Mouse (Mus musculus) MEL (cell line): ENCODE data around the gene Diaph3. TPM values are rescaled to one million over a fixed set of nuclear protein-coding genes. Genes with fewer than 3 reads are reported as not detected.

Source experiments
- DNase-seq: peaks from one replicate; pipeline ENCODE4 v3.0.0; 2011; ENCODE audit warnings: low read depth, low spot score
- H3K27ac ChIP-seq: 2 replicates; pipeline ENCODE4 v1.5.1; 2012; ENCODE audit warnings: low read depth, mild to moderate bottlenecking, control low read depth, low read length, moderate library complexity; ENCODE audit not compliant: control insufficient read depth
- H3K27me3 ChIP-seq, 2 experiments: fragments of 150-350 bp in 1 of 2; sonication (generic) in 1 of 2; 2 replicates each; pipeline ENCODE4 v1.6.1; 2012; ENCODE audit warnings: low read length in 2 of 2, mild to moderate bottlenecking in 2 of 2, improper control_type of control experiment in 1 of 2, moderate library complexity in 1 of 2; ENCODE audit not compliant: insufficient read depth in 2 of 2, control insufficient read depth in 1 of 2
- H3K36me3 ChIP-seq, 2 experiments: 2 replicates each; pipeline ENCODE4 v1.6.1; 2012 to 2014; ENCODE audit warnings: low read length in 2 of 2, improper control_type of control experiment in 1 of 2, inconsistent platforms in 1 of 2, mild to moderate bottlenecking in 1 of 2; ENCODE audit not compliant: insufficient read depth in 2 of 2, control insufficient read depth in 1 of 2
- H3K4me1 ChIP-seq, 2 experiments: fragments of 150-350 bp in 1 of 2; sonication (generic) in 1 of 2; 2 replicates each; pipeline ENCODE4 v1.6.1; 2012; ENCODE audit warnings: low read length in 2 of 2, improper control_type of control experiment in 1 of 2, mild to moderate bottlenecking in 1 of 2; ENCODE audit not compliant: insufficient read depth in 2 of 2, control insufficient read depth in 1 of 2
- H3K4me3 ChIP-seq, 2 experiments: fragments of 150-350 bp in 1 of 2; sonication (generic) in 1 of 2; 2 replicates each; pipeline ENCODE4 v1.5.1; 2012; ENCODE audit warnings: low read depth in 2 of 2, low read length in 2 of 2, mild to moderate bottlenecking in 2 of 2, moderate library complexity in 2 of 2, control low read depth in 1 of 2, improper control_type of control experiment in 1 of 2; ENCODE audit not compliant: control insufficient read depth in 1 of 2, insufficient read depth in 1 of 2
- H3K79me2 ChIP-seq: 2 replicates; pipeline ENCODE4 v1.6.1; 2012; ENCODE audit warnings: mild to moderate bottlenecking, low read length, moderate library complexity; ENCODE audit not compliant: control insufficient read depth, poor library complexity, insufficient read depth
- H3K9ac ChIP-seq: 2 replicates; pipeline ENCODE4 v1.6.1; 2012; ENCODE audit warnings: low read depth, mild to moderate bottlenecking, control low read depth, low read length, moderate library complexity; ENCODE audit not compliant: control insufficient read depth, poor library complexity, severe bottlenecking
- H3K9me3 ChIP-seq: fragments of 150-350 bp; sonication (generic); replicated peaks from 2 replicates; pipeline ENCODE4 v1.6.1; 2012; ENCODE audit warnings: mild to moderate bottlenecking, low read length, improper control_type of control experiment, moderate library complexity; ENCODE audit not compliant: insufficient read depth
- BHLHE40 ChIP-seq: IDR thresholded peaks from 2 replicates; pipeline ENCODE4 v1.6.1; 2012; ENCODE audit warnings: low read depth, mild to moderate bottlenecking, inconsistent platforms, low read length, improper control_type of control experiment, borderline replicate concordance
- CHD1 ChIP-seq: IDR thresholded peaks from 2 replicates; pipeline ENCODE4 v1.6.1; 2012; ENCODE audit warnings: low read depth, mild to moderate bottlenecking, inconsistent platforms, low read length, improper control_type of control experiment
- CHD2 ChIP-seq: IDR thresholded peaks from 2 replicates; pipeline ENCODE4 v1.6.1; 2011; ENCODE audit warnings: low read length, improper control_type of control experiment
- CTCF ChIP-seq, 3 experiments: IDR thresholded peaks in 2 of 3; conservative IDR thresholded peaks in 1 of 3; 2 replicates each; pipeline ENCODE4 v1.5.1; 2011 to 2012; ENCODE audit warnings: low read length in 3 of 3, low read depth in 2 of 3, mild to moderate bottlenecking in 2 of 3, improper control_type of control experiment in 1 of 3, inconsistent platforms in 1 of 3, mixed read lengths in 1 of 3, moderate library complexity in 1 of 3; ENCODE audit not compliant: control insufficient read depth in 1 of 3, insufficient read depth in 1 of 3, poor library complexity in 1 of 3, severe bottlenecking in 1 of 3
- E2F4 ChIP-seq: IDR thresholded peaks from 2 replicates; pipeline ENCODE4 v1.6.1; 2011; ENCODE audit warnings: low read depth, low read length, improper control_type of control experiment, borderline replicate concordance
- ELF1 ChIP-seq: IDR thresholded peaks from 2 replicates; pipeline ENCODE4 v1.6.1; 2014; ENCODE audit warnings: low read depth, mild to moderate bottlenecking, inconsistent platforms, low read length, improper control_type of control experiment, moderate library complexity
- EP300 ChIP-seq, 2 experiments: IDR thresholded peaks; 2 replicates each; pipeline ENCODE4 v1.6.1; 2011; ENCODE audit warnings: improper control_type of control experiment in 2 of 2, low read length in 2 of 2, low read depth in 1 of 2, mild to moderate bottlenecking in 1 of 2
- GATA1 ChIP-seq: IDR thresholded peaks from 2 replicates; pipeline ENCODE4 v1.6.1; 2011; ENCODE audit warnings: low read depth, low read length, improper control_type of control experiment
- HCFC1 ChIP-seq: IDR thresholded peaks from 2 replicates; pipeline ENCODE4 v1.6.1; 2012; ENCODE audit warnings: low read depth, mild to moderate bottlenecking, inconsistent platforms, low read length, improper control_type of control experiment, moderate library complexity
- JUND ChIP-seq: IDR thresholded peaks from 2 replicates; pipeline ENCODE4 v1.6.1; 2011; ENCODE audit warnings: low read depth, mild to moderate bottlenecking, improper control_type of control experiment, low read length
- KAT2A ChIP-seq: conservative IDR thresholded peaks from 2 replicates; pipeline ENCODE4 v1.6.1; 2012; ENCODE audit warnings: low read depth, low read length, improper control_type of control experiment, inconsistent platforms
- MAFK ChIP-seq: IDR thresholded peaks from 2 replicates; pipeline ENCODE4 v1.6.1; 2011; ENCODE audit warnings: low read depth, mild to moderate bottlenecking, low read length, improper control_type of control experiment, borderline replicate concordance
- MAZ ChIP-seq: IDR thresholded peaks from 2 replicates; pipeline ENCODE4 v1.6.1; 2012; ENCODE audit warnings: low read depth, mild to moderate bottlenecking, inconsistent platforms, low read length, improper control_type of control experiment
- MYC ChIP-seq: IDR thresholded peaks from 2 replicates; pipeline ENCODE4 v1.6.1; 2011; ENCODE audit warnings: low read depth, mild to moderate bottlenecking, low read length, improper control_type of control experiment, moderate library complexity
- NRF1 ChIP-seq: IDR thresholded peaks from 2 replicates; pipeline ENCODE4 v1.6.1; 2014; ENCODE audit warnings: low read depth, mild to moderate bottlenecking, inconsistent platforms, low read length, improper control_type of control experiment, moderate library complexity; ENCODE audit not compliant: poor library complexity, insufficient read depth, severe bottlenecking
- POLR2A ChIP-seq, 2 experiments: IDR thresholded peaks; 2 replicates each; pipeline ENCODE4 v1.6.1; 2011 to 2012; ENCODE audit warnings: low read length in 2 of 2, mild to moderate bottlenecking in 2 of 2, control low read depth in 1 of 2, improper control_type of control experiment in 1 of 2, low read depth in 1 of 2, moderate library complexity in 1 of 2; ENCODE audit not compliant: control insufficient read depth in 1 of 2, insufficient read depth in 1 of 2, poor library complexity in 1 of 2
- POLR2AphosphoS2 ChIP-seq: IDR thresholded peaks from 2 replicates; pipeline ENCODE4 v1.6.1; 2011; ENCODE audit warnings: low read length, improper control_type of control experiment
- POLR2AphosphoS5 ChIP-seq: IDR thresholded peaks from 2 replicates; pipeline ENCODE4 v1.6.1; 2012; ENCODE audit warnings: low read depth, borderline replicate concordance, mild to moderate bottlenecking, inconsistent platforms, low read length, moderate library complexity, mixed read lengths
- SIN3A ChIP-seq: IDR thresholded peaks from 2 replicates; pipeline ENCODE4 v1.6.1; 2012; ENCODE audit warnings: low read length, improper control_type of control experiment, inconsistent platforms
- SMC3 ChIP-seq: IDR thresholded peaks from 2 replicates; pipeline ENCODE4 v1.6.1; 2011; ENCODE audit warnings: low read depth, low read length, improper control_type of control experiment
- TAL1 ChIP-seq: IDR thresholded peaks from 2 replicates; pipeline ENCODE4 v1.6.1; 2012; ENCODE audit warnings: mild to moderate bottlenecking, inconsistent platforms, low read length, moderate library complexity, mixed read lengths
- TBP ChIP-seq: IDR thresholded peaks from 2 replicates; pipeline ENCODE4 v1.8.0; 2011; ENCODE audit warnings: low read depth, low read length, improper control_type of control experiment
- TCF12 ChIP-seq: IDR thresholded peaks from 2 replicates; pipeline ENCODE4 v1.6.1; 2014; ENCODE audit warnings: low read depth, mild to moderate bottlenecking, inconsistent platforms, low read length, improper control_type of control experiment, moderate library complexity
- UBTF ChIP-seq: IDR thresholded peaks from 2 replicates; pipeline ENCODE4 v1.6.1; 2012; ENCODE audit warnings: low read depth, mild to moderate bottlenecking, inconsistent platforms, low read length, improper control_type of control experiment, moderate library complexity, borderline replicate concordance; ENCODE audit not compliant: insufficient read depth
- USF1 ChIP-seq: IDR thresholded peaks from 2 replicates; pipeline ENCODE4 v1.6.1; 2014; ENCODE audit warnings: low read depth, mild to moderate bottlenecking, inconsistent platforms, low read length, improper control_type of control experiment, moderate library complexity
- USF2 ChIP-seq, 2 experiments: IDR thresholded peaks; 2 replicates each; pipeline ENCODE4 v1.6.1; 2011 to 2012; ENCODE audit warnings: improper control_type of control experiment in 2 of 2, low read length in 2 of 2, borderline replicate concordance in 1 of 2, inconsistent platforms in 1 of 2, low read depth in 1 of 2, mild to moderate bottlenecking in 1 of 2; ENCODE audit not compliant: insufficient read depth in 1 of 2
- ZC3H11A ChIP-seq: IDR thresholded peaks from 2 replicates; pipeline ENCODE4 v1.6.1; 2012; ENCODE audit warnings: low read depth, mild to moderate bottlenecking, inconsistent platforms, low read length, improper control_type of control experiment
- ZNF384 ChIP-seq: IDR thresholded peaks from 2 replicates; pipeline ENCODE4 v1.6.1; 2012; ENCODE audit warnings: low read depth, mild to moderate bottlenecking, inconsistent platforms, low read length, improper control_type of control experiment
- polyA plus RNA-seq, 2 experiments: library from polyadenylated mRNA; stranded (reverse) in 1 of 2; unstranded in 1 of 2; fragments of >175 nt in 1 of 2; fragments of >200 nt in 1 of 2; gene quantifications; 2 replicates each; pipeline versions ENCODE4 v1.2.1 to v1.2.4; 2012; ENCODE audit warnings: low replicate concordance in 2 of 2, low read depth in 1 of 2; ENCODE audit not compliant: insufficient read length in 2 of 2, insufficient read depth in 1 of 2, missing spikeins in 1 of 2
- total RNA-seq: library from RNA; depleted of rRNA; stranded (reverse); fragments of 300-350 nt; gene quantifications from 2 replicates; pipeline ENCODE4 v1.2.3, GENCODE M21; 2012

The Diaph3 gene
- total and polyA plus RNA-seq, 3 experiments: 9.0 to 11.9 TPM; not detected in 1

GRCm38 (mm10) chr14:86691298-86691697, 449.7 kb downstream of the Diaph3 start:
- no peak overlapping the region for H3K9ac ChIP-seq
- H3K27ac ChIP-seq: no peak overlapping the region
- TF ChIP-seq ZC3H11A (no peak), POLR2AphosphoS5 (no peak), TAL1 (no peak), UBTF (no peak), JUND (no peak), EP300 (IDR thresholded peaks at IDR 0.05; ENCODE audit: low read depth in 1 of 2, low read length in 2 of 2) (no peak), CHD1 (no peak), ZNF384 (no peak), POLR2A (IDR thresholded peaks at IDR 0.05; ENCODE audit: control insufficient read depth in 1 of 2, insufficient read depth in 1 of 2, low read depth in 1 of 2, low read length in 2 of 2, poor library complexity in 1 of 2) (no peak), KAT2A (no peak), GATA1 (no peak), MAZ (no peak), MYC (no peak), USF2 (IDR thresholded peaks at IDR 0.05; ENCODE audit: borderline replicate concordance in 1 of 2, insufficient read depth in 1 of 2, low read depth in 1 of 2, low read length in 2 of 2) (no peak), BHLHE40 (no peak), E2F4 (no peak), CHD2 (no peak), SMC3 (no peak)
- no peaks in the 10 kb centered on the region; a peak in 1 of 4 replicates for H3K4me1 ChIP-seq
- peaks cover 0 to 2% of the 10 kb centered on the region in 2 experiments; a peak in 2 of 4 replicates for H3K36me3 ChIP-seq
- H3K79me2 ChIP-seq: no peaks in the 10 kb centered on the region
- H3K27me3 ChIP-seq: no peaks in the 10 kb centered on the region
- no peak overlapping the region for H3K4me3 ChIP-seq
- no peak for DNase-seq
- H3K9me3 ChIP-seq: no peaks in the 10 kb centered on the region

GRCm38 (mm10) chr14:86684585-86685503, 456.2 kb downstream of the Diaph3 start:
- Histone ChIP-seq H3K4me3 (no peak overlapping the region), H3K4me1 (no peaks in the 10 kb centered on the region; a peak in 1 of 4 replicates), H3K9ac (no peak overlapping the region), H3K79me2 (no peaks in the 10 kb centered on the region), H3K36me3 (no peaks in the 10 kb centered on the region; a peak in 1 of 4 replicates), H3K27ac (no peak overlapping the region), H3K9me3 (no peaks in the 10 kb centered on the region), H3K27me3 (no peaks in the 10 kb centered on the region)
- DNase-seq: no peak
- TF ChIP-seq USF1 (no peak), JUND (no peak), USF2 (IDR thresholded peaks at IDR 0.05; ENCODE audit: borderline replicate concordance in 1 of 2, insufficient read depth in 1 of 2, low read depth in 1 of 2, low read length in 2 of 2) (no peak), MAFK (no peak), CTCF (IDR thresholded peaks at IDR 0.05 in 2 of 3, conservative IDR thresholded peaks at IDR 0.05 in 1 of 3; ENCODE audit: control insufficient read depth in 1 of 3, insufficient read depth in 1 of 3, low read depth in 2 of 3, low read length in 3 of 3, poor library complexity in 1 of 3, severe bottlenecking in 1 of 3) (no peak), HCFC1 (no peak), TBP (no peak), POLR2AphosphoS5 (no peak), POLR2A (IDR thresholded peaks at IDR 0.05; ENCODE audit: control insufficient read depth in 1 of 2, insufficient read depth in 1 of 2, low read depth in 1 of 2, low read length in 2 of 2, poor library complexity in 1 of 2) (no peak), NRF1 (no peak), POLR2AphosphoS2 (no peak), TCF12 (no peak), ZNF384 (no peak), ELF1 (no peak), MAZ (no peak), SIN3A (no peak), EP300 (IDR thresholded peaks at IDR 0.05; ENCODE audit: low read depth in 1 of 2, low read length in 2 of 2) (no peak), BHLHE40 (no peak)
